Mouse (Mus musculus): ENCODE measurements around the gene Tmem158.
A peak's percentile ranks its signal among the peaks of the same experiment; 100 is the strongest.

Tmem158 gene

DNA sequence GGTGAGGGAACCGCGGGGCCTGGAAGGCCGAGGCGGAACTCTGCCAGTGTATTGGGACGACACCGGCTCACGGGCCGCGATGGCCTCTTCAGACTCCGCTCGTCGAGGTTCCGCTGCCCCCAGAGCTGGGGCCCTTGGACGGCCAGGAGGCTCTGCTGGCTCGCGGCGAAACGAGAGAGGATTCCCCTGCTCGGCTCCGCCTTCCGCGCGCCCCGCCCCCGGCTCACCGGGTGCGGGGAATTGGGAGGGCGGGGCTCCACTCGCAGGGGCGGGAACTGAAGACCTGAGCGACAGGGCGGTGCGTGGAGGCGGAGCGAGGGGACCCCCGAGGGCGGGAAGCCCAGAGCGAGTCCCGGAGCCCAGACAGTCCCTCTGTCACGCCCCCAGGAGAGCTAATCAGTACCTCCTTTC, at the start of gene Tmem158:
Gene Tmem158 (minus strand): TSS at position 154 of the 411 bp plus-strand sequence.
- peak; percentile 84 for DNase-seq

DNA sequence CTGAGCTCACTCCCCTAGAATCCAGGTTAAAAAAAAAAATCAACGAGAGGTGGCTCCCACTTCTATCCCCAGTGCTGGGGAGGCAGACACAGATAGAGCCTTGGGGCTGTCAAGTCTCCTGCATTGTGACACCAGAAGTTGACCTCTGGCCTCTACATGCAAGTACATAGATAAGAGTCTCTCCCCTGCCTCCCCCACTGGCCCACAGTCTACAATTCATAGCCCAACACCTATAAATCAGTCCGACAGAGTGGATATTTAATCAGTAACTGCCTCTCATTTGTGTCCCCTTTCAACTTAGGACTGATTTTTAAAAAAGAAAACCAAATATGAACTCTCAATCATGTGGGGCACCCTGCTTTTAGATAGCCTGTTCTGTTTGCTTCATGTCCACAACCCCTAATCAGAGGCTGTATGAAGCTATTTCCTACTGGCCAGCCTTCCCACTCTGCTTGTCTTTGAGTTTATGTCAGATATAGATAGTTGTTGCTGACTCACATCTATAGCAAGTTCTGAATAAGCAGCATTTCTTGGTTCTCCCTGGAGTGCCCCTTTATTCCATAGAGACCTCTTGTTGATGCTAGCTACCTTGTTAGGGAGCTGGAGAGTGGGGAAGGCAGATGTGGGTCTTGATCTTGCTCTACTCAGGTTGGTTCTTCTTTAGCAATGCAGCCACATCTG, 49.3 kb upstream of the Tmem158 start:
- no peak for DNase-seq

DNA sequence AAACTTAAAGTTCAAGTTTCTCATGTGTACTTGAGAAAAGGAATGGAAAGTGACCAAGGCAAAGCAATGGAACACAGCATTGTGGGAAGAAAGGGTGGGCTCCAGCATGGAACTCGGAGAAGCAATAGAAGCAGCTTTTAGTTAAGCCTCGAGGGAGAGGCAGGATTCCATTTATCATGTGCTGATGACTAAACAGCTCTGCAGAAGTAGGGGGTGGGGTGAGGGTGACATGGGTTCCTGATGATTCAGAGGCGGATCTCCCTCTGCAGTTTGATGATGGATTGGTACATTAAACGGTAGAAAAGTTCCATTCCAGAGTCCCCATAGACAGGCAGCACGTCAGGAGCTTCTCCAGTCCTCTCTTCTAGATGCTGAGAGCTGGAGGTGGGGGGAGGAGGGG, 48.5 kb upstream of the Tmem158 start:
- DNase-seq = no peak

DNA sequence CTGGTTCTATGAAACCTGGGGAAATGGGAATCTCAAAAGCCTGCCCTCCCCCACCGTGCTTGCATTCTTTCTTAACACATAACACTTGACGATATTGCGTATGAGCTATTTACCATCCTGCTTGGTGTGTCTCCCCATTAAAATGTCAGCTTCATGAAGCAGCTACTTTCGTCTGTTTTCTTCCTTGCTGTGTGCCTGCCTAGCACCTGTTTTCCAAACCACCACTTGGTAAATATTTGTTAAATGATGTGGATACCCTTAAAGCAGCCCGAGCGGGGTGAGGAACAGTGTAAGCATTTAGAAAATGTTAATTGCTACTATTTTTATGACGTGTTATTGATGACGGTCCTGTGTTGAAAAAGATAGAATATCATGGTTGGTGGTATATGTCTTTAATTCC, 44.4 kb upstream of the Tmem158 start:
- DNase-seq = no peak

DNA sequence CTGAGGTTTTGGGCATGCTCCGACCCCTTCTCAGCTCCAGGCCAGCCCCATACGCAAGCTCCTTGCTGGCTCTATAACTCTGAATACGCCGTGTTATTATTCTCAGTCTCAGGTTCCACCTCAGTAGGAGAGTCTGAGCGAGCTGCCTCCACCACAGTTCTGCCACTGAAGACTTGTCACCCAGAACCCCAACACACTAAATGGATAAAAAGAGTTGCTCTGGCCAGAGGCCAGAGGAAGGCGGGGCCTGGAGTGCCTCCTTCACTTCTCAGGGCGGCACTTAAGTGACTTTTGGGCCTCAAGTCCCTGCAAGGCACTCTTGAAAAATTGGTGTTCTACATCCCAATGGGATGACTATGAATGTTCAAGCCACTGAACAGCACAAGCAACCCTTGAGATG, 43.4 kb upstream of the Tmem158 start:
- DNase-seq = no peak

DNA sequence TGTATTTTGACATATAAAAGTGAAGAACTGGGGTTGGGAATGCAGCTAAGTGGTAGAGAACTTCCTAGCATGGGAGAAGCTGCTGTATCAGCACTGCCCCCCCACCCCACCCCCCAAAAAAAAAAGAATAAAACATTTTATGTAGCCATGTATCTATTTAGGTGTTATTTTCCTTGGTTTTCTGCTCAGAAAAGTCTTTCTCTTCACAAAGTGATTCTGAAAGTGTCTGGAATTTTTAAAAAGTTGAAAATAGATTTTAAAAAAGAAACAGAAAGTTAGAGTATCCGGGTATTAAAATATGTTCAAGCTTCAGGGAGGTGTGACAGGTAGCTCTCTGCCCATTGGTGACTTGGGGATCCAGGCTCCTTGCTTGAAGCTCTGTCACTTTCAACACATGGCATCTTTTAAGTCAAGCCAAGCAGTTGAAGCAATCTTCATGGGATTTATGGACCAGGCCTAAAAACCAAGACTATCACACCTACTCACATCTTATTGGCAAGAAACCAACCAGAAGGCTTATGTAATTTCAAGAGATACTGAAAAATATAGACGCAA, 42.3 kb upstream of the Tmem158 start:
- no peak for DNase-seq

DNA sequence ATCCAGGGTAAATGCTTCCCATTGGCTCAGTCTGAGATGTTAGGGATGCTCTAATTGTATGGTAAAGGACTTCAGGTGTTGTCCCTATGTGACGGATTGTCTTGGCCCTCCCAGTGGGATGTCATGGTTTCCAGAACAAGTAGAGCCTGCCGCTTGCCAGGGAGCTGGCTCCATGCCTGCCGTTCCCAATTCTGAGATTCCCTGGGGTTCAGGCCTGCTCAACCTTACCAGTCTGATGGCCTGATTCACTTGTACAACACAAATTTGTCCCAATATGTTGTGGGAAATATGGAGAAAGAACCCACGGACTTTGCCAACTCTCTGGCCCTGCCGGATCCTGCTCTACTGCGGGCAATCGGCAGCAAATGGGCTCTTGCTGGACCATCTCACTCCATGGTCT, 37.3 kb upstream of the Tmem158 start:
- no peak for DNase-seq

DNA sequence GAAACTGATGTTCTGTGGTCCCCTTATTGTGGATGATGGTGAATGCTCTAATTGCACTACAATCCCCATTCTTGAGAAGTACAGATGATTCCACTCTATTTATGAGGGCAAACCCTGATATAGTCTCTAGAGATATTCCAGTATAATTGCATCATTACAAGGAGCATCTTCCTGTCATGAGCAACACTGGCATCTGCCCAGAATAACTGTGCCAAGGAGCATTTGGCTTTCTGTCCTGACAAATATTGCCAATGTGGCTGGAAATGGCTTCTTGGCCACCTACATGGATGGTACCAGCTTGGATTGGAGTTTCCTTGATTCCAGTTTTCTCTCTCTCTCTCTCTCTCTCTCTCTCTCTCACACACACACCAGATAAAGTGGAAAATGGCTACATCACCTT, 35.7 kb upstream of the Tmem158 start:
- DNase-seq = no peak

DNA sequence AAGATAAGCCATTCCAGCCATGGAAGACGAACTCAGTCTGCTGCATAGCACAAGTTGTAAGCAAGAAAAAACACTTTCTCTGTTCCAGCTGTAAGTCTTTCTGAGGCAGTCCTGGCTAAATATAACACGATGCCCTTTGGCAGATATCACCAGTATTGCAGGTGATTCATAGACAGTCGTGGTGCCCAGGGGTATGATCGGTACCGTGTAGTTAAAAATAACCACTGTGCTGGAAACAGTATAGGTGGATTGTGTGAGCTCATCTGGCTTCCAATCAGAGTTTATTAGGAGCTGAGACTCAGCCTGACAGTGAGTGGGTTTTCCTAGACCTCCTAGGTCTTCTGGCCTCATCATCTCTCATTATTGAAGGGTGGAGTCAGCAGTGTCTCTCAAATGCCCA, 34.0 kb upstream of the Tmem158 start:
- DNase-seq = no peak

DNA sequence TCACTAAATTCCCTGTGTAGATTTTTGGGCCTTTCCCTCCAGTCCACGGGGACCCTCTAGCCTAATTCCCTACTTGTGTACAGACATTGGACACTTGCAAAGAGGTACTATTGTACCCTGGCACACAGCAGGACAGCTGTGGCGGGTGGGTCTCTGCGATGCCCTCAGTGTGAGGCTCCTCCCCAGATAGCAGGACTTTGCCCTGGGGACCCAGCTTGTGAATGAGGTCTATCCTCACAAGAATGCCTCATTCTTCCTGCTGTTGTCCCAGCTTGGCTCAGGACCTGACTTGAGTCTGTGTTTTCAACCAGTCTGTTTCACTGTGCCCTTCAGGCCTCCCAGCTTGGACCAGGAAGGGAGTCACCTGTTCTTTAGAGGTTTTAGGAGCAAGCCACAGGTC, 27.8 kb upstream of the Tmem158 start:
- no peak for DNase-seq

DNA sequence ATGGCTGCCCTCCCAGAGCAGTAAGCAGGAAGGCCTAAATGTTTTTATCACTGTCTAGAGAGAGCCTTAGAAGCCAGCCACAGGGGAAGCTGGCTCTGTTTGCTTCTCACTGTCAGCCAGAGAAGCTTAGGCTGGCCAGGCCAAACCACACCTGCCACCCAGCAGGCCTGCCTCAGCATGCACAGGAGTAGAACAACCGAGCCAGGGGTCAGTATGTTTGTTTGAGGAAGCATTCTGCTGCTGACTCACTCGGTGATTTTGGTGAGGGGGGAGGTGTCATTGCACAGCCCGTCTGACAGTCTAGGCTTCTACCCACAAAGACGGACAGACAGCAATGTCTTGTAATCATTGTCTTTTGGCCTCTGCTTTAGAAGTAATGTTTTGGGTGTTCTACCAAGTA, 25.1 kb upstream of the Tmem158 start:
- no peak for DNase-seq

DNA sequence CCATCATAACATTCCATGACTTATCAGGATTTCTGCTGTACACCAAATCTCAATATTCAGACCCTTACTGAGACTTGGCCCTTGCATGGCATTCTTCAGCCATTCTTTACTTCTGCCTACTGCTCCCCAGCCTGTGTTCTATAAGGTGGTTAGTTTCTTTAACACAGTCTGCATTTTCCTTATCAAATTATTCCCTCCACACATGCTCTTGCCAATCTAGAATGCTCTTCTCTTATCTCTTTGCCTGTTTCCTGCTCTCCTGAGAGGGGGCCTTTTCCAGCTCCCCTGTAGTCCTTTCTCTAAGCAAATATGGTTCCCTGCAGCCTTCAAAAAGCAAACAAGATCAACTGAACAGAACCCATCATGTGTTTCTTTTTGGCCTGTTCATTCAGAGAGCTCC, 20.2 kb upstream of the Tmem158 start:
- no peak for DNase-seq

DNA sequence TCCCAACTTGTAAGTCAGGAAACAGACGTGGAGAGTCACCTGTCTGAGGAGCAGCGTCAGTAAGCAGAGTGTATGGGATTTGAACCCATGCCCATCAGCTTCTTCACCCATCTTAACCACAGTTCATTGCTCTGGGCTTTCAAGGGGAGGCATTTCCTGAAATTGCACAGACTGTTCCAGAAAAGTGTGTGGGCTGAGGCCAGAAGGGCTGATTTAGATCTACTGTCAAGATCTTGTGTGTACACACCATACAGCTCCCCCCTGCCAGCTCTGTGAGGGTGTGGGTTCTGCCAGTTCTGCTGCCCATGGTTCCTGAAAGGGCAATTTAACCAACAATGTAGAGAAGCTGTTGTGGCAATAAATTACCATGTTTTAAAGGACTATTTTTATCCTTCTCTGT, 17.4 kb upstream of the Tmem158 start:
- peak; percentile 4 for DNase-seq

DNA sequence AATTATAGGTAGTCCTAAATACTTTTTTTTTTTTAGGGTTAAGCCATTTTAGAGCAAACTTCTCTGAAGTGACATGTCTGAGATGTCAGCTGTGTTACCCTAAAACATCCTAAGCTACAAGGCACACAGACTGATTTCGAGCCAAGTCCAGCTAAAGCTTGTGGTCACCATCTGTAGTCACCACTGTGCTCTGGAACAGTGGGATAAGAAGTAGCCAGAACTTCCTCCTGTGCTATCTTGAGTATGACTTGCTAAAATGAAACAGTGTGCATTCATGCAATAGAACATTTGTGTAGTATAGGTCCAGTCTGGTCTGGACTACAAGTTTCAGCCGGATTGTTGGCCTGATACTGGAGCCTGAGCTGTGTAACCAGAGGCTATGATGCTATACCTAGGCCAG, 14.8 kb upstream of the Tmem158 start:
- no peak for DNase-seq

DNA sequence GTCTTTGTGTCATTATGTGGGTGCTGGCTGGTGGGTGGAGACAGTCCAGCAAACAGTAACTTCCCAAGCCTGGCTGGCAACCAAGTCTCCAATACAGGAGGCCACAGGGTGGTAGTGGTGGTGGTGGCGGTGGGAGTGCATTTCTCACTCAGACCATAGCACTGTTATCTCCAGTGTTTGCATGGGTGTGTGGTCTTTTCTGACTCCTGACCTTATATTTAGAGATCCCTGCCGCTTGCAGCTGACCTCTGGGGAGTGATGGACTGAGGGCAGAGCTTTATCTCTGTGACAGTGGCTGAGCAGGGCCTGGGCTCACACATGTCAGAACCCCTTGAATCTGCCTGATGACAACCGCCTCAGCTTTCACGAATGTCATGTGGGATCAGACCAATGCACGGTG, 14.1 kb upstream of the Tmem158 start:
- no peak for DNase-seq

DNA sequence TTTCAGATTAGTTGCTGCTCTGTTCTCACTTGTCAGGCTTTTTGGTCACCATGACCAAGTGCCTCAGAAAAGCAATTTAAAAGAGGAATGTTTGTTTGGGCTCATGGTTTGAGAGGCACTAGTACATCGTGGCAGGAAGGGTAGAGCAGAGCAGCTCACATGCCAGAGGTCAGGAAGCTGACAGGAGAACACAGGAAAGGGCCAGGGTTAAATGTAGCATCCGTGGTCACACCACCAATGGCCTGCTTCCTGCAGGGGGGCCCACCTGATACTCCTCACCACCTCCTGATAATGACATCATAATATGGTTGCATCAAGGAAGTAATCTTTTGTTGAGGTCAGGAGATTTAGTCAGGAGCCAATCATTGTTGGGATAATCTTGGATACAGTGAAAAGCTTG, 13.3 kb upstream of the Tmem158 start:
- no peak for DNase-seq

DNA sequence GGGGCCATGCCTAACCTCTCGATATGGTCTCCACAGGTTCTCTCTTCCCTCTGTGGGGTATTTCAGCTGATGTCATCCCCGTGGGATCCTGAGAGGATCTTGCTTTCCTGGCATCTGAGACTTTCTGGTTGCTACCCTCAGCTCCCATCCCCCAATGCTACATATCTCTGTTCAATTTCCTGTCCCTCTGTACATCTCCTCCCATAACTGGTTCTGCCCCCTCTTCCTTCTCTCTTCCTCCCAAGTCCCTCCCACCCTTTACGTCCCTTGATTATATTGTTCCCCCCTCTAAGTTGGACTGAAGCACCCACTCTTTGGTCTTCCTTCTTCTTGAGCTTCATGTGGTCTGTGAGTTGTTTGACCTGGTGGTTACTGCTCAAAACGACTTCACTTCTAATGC, 11.0 kb upstream of the Tmem158 start:
- DNase-seq = no peak

DNA sequence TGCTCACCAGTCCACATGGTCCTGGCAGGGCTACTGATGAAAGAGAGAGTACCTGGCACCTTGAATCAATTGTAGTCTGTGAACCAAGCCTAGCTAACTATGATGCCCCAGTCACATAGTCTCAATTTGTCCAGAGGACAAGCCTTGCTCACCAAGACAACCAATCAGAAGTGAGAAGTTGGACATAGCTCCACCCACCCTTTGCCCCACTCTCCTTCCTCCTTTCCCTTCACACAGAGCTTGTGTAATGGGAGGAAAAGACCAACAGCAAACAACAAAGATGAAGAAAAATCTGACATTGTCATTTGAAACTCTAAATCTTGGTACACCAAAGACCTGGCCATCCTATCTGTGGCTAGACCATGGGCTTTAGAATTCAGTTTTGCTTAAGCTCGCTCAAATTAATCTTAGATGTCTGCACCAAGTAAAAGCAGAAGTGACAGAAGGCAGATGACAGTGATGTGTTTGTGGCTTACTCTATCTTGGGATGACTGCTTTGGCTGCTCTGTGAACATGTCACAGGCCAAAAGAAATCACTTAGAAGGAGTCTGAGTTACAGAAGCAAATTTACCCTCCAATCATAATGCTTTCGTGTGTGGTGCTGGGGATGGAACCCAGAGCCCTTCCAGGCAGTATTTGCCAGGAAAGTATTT, 9.5 kb upstream of the Tmem158 start:
- DNase-seq = no peak

DNA sequence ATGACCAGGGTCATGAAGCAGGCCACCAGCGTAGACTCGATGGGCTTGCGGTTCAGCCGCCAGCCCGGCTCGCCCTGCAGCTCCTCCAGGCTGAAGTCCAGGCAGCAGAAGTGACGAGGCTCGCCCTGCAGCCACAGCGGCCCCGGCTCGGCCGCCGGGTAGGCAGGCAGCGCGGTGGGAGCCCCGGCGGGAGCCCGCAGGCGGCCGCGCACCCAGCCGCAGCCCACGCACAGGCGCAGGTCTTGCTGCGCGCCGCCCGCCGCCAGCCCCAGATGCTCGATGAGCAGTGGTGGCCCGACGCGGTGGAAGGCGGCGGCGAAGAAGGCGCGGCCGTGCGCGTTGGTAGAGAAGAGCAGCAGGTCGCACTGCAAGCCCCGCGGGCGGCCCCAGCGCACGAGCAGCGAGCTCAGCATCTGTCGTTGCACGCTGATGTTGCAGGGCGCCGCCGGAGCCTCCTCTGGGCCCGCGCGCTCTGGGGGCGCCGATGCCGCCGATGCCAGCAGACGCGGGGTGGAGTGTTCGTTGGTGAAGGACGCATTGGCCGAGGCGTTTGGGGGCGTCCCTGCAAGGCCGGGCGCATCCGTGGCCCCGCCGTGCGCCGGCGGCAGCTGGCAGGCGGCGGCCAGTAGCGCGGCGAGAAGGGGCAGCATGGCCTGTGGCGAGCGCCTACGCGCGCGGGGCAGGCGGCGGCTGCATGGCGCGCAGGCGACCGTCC, 511 bp downstream of the Tmem158 start:
- DNase-seq = peak; percentile 69

DNA sequence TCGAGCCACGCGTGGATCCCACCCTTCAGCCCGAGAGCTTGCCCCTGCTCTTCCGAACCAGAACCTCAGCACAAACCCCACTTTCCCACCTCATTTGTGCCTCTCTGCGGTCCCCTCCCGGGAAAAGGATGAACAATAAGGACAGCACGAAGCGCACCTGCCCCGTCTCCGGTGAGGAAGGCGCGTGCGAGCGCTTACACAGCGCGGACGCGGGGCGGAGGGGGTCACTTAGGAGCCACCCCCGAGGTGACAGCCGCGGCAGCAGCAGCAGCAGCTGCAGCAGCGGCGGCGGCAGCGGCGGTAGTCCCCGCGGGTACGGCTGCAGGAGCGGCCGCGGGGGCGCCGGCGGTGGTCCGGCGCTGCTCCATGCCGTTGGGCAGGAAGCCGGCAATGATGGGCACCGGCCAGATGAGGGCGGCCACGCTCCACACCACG, 1.1 kb downstream of the Tmem158 start:
- peak; percentile 7 for DNase-seq

DNA sequence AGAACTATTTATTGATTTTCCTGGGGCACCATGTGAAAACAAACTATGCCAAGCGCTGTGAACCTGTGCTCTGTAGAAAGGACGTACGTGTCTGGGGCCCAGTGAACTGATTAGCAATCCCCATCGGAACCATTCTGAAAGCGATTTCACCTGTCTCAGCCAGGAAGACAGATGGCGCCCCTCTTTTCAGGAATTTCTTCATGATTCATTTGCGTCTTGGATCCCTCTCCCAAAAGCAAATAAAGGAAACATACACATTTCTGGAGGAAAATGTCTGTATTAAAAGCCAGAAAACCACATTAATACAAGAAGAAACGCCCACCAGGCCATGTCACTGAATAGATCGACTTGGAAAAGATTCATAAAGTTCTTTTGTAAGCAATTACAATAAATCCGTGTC, 1.8 kb downstream of the Tmem158 start:
- no peak for DNase-seq

DNA sequence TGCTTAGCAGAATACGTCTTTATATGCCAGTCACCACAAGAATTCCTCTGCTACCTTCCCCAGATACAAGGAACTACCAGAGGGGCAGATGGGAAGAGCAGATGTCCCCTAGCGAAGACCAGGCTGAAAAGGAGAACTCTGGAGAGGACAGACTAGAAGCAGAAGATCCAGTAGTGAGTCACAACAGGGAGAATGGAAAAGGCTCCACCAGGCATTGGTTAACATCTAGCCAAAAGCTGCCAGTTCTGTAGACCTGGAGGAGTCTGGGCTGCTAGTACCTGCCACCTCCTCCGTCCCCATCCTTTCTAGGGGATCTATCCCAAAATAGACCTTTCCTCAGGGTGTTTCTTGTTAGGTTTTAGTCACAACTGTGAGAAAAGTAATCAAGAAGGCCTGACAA, 4.8 kb downstream of the Tmem158 start:
- no peak for DNase-seq

DNA sequence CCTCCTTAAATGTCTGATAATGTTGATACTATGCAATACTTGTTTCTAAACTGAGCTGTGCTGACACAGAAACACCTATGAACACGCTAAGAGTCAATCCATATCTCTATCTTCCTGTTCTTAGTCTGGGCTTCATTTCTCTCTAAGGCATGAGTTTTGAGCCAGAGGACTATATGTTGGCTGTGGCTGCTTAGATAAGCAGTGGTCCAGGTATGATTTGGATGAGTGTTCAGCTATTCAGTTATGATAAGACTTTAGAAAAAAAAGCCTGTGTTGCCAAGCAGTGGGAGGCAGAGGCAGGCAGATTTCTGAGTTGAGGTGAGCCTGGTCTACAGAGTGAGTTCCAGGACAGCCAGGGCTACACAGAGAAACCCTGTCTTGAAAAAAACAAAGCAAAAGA, 12.6 kb downstream of the Tmem158 start:
- DNase-seq = no peak

DNA sequence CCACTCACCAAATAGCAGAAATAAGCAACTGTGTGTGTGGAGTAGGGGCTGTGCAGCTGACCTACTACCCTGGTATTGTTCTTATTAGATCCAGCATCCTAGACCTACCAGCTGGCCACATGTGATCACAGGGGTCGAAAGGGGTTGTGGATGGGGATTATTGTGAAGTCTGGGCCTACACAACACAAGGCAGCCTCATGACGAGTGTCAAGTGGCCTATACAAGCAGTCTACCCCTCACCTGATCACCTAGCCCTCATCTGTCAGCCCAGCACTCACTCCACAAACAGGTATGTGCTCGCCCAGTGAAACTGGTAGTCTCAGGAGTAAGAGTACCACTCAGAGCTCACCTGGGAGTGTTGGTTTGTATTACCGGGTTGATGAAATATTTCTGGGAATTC, 15.4 kb downstream of the Tmem158 start:
- DNase-seq = no peak

All from kidney, adult 11 months (tissue).